25 mouse cellular contexts compared by ENCODE assay signal in genomic region chr19:31658751-31659397, GRCm38 (mm10).
A peak's percentile ranks its signal among the peaks of the same experiment; 100 is the strongest.
DNase-seq lines count a peak whose midpoint lies in the region; ATAC-seq and TF ChIP-seq lines count a peak whose summit lies in the region.
"Had no signal": no experiment of that assay in that cellular context is flagged by ENCODE, and none has a peak within 500 bp of the region (broad histone marks: within the 10 kb centered on the region; RNA-seq: fewer than 3 reads in every experiment).

No protein-coding gene starts in this region.

- no peak overlapping the region for H3K27ac ChIP-seq in forebrain, embryonic 16.5 days (ENCODE audit: low read length)
- no peak overlapping the region for H3K27ac ChIP-seq in forebrain, embryonic 13.5 days
- H3K27ac ChIP-seq in layer of hippocampus, adult 2 months, result 0 out of 2 replicates have a peak overlapping the region, but pooled peaks have one; percentile 14
- peak overlapping the region; percentile 33; the same call in 1 of the 2 replicates for H3K27ac ChIP-seq in neural tube, embryonic 15.5 days (replicated peaks)
- H3K27ac ChIP-seq: embryonic facial prominence, embryonic 12.5 days; heart, adult 2 months; heart, embryonic 13.5 days; limb, embryonic 13.5 days; lung, embryonic 15.5 days had no signal

- H3K4me2 ChIP-seq in forebrain, embryonic 16.5 days (ENCODE audit: low read length), result no peak overlapping the region
- no peak overlapping the region for H3K4me2 ChIP-seq in forebrain, embryonic 13.5 days
- H3K4me2 ChIP-seq in neural tube, embryonic 15.5 days, result no peak overlapping the region
- H3K4me2 ChIP-seq: embryonic facial prominence, embryonic 12.5 days; heart, embryonic 13.5 days; limb, embryonic 13.5 days; liver, embryonic 11.5 days; lung, embryonic 15.5 days had no signal

- ATAC-seq in forebrain, embryonic 16.5 days, result peak; percentile 52; the same call in 1 of the 2 replicates
- ATAC-seq in forebrain, embryonic 13.5 days, result no peak; the same call in 1 of the 2 replicates
- ATAC-seq in neural tube, embryonic 15.5 days (ENCODE audit: low FRiP score), result no peak
- ATAC-seq: inflammation-experienced regulatory T-cells, adult 6 months; Patski had no signal

- TF ChIP-seq POLR2A in brain, embryonic 14.5 days (IDR thresholded peaks at IDR 0.05; ENCODE audit: borderline replicate concordance, extremely low read depth, insufficient read depth, insufficient read length, poor library complexity, severe bottlenecking), result no peak

- WGBS in forebrain, embryonic 16.5 days, result 52% methylated on average over 1 of the region's 1 CpGs
- 54% methylated on average over 1 of the region's 1 CpGs for WGBS in forebrain, embryonic 13.5 days
- 85% methylated on average over 1 of the region's 1 CpGs for WGBS in neural tube, embryonic 15.5 days

- no peak overlapping the region for H3K9ac ChIP-seq in forebrain, embryonic 16.5 days (replicated peaks; ENCODE audit: low read depth, low read length)
- H3K9ac ChIP-seq in forebrain, embryonic 13.5 days, result no peak overlapping the region
- no peak overlapping the region for H3K9ac ChIP-seq in neural tube, embryonic 15.5 days (replicated peaks)
- H3K9ac ChIP-seq: embryonic facial prominence, embryonic 12.5 days; heart, embryonic 13.5 days; limb, embryonic 13.5 days; lung, embryonic 15.5 days had no signal

- no peak for DNase-seq in layer of hippocampus, adult 2 months (ENCODE audit: low spot score in 2 of 2)
- DNase-seq in layer of hippocampus, adult 8-10 months (ENCODE audit: low spot score in 2 of 2), result no peak
- peak; percentile 60 for DNase-seq in brain, embryonic 14.5 days (ENCODE audit: low read depth)
- DNase-seq in heart, adult 11 months, result no peak
- DNase-seq: adrenal gland, postnatal 10 days; cerebellum, adult 11-12 months; cerebellum, adult 9-11 months; embryo, embryonic 11 days; gastrocnemius, postnatal 36 days; heart, adult 2 months; heart, postnatal 10 days; kidney, adult 11 months; kidney, postnatal 14 days; thymus, adult 2 months; thymus, postnatal 4 days had no signal

- peaks cover 10% of the 10 kb centered on the region for H3K4me1 ChIP-seq in forebrain, embryonic 16.5 days (replicated peaks; ENCODE audit: control insufficient read depth, insufficient read depth, low read length)
- peaks cover 10% of the 10 kb centered on the region for H3K4me1 ChIP-seq in forebrain, embryonic 13.5 days
- H3K4me1 ChIP-seq in neural tube, embryonic 15.5 days, result peaks cover 20% of the 10 kb centered on the region

- no peaks in the 10 kb centered on the region for H3K9me3 ChIP-seq in forebrain, embryonic 16.5 days (ENCODE audit: control insufficient read depth, low read length)
- no peaks in the 10 kb centered on the region for H3K9me3 ChIP-seq in forebrain, embryonic 13.5 days (replicated peaks)
- H3K9me3 ChIP-seq in neural tube, embryonic 15.5 days (replicated peaks), result no peaks in the 10 kb centered on the region
- H3K9me3 ChIP-seq: embryonic facial prominence, embryonic 12.5 days; heart, embryonic 13.5 days; limb, embryonic 13.5 days; lung, embryonic 15.5 days had no signal

- no peak overlapping the region for H3K4me3 ChIP-seq in forebrain, embryonic 16.5 days (replicated peaks; ENCODE audit: low read length)
- no peak overlapping the region for H3K4me3 ChIP-seq in forebrain, embryonic 13.5 days
- no peak overlapping the region for H3K4me3 ChIP-seq in layer of hippocampus, adult 2 months
- no peak overlapping the region for H3K4me3 ChIP-seq in neural tube, embryonic 15.5 days (replicated peaks)
- H3K4me3 ChIP-seq: embryonic facial prominence, embryonic 12.5 days; heart, adult 2 months; heart, embryonic 13.5 days; limb, embryonic 13.5 days; lung, embryonic 15.5 days had no signal

- H3K36me3 ChIP-seq in forebrain, embryonic 16.5 days (ENCODE audit: control insufficient read depth, insufficient read depth), result no peaks in the 10 kb centered on the region
- H3K36me3 ChIP-seq in forebrain, embryonic 13.5 days (ENCODE audit: poor library complexity, severe bottlenecking), result no peaks in the 10 kb centered on the region
- H3K36me3 ChIP-seq in neural tube, embryonic 15.5 days, result no peaks in the 10 kb centered on the region
- H3K36me3 ChIP-seq: embryonic facial prominence, embryonic 12.5 days; heart, embryonic 13.5 days; limb, embryonic 13.5 days; lung, embryonic 15.5 days had no signal

- H3K27me3 ChIP-seq in forebrain, embryonic 16.5 days (replicated peaks; ENCODE audit: control insufficient read depth, insufficient read depth, low read length), result no peaks in the 10 kb centered on the region
- H3K27me3 ChIP-seq in forebrain, embryonic 13.5 days, result no peaks in the 10 kb centered on the region
- no peaks in the 10 kb centered on the region for H3K27me3 ChIP-seq in neural tube, embryonic 15.5 days (replicated peaks)
- H3K27me3 ChIP-seq: embryonic facial prominence, embryonic 12.5 days; heart, embryonic 13.5 days had no signal

- TF ChIP-seq CTCF in layer of hippocampus, adult 2 months (conservative IDR thresholded peaks at IDR 0.05), result no peak
- TF ChIP-seq CTCF in brain, embryonic 14.5 days (IDR thresholded peaks at IDR 0.05; ENCODE audit: borderline replicate concordance, extremely low read depth, insufficient read depth, insufficient read length), result no peak

Comparison
In these comparisons a context has a peak if more than half of its experiments do, and no peak if none do; other contexts are left out.
1. H3K27ac ChIP-seq: peak in layer of hippocampus, adult 2 months (single experiment) and neural tube, embryonic 15.5 days (single experiment); none in forebrain, embryonic 16.5 days (single experiment) and forebrain, embryonic 13.5 days (single experiment).